Mouse (Mus musculus): ENCODE measurements around the gene Satb2. TPM values are rescaled to one million over a fixed set of nuclear protein-coding genes. Genes with fewer than 3 reads are reported as not detected.

Satb2 gene
- polyA plus RNA-seq, 1 experiment: 0.15 TPM

DNA sequence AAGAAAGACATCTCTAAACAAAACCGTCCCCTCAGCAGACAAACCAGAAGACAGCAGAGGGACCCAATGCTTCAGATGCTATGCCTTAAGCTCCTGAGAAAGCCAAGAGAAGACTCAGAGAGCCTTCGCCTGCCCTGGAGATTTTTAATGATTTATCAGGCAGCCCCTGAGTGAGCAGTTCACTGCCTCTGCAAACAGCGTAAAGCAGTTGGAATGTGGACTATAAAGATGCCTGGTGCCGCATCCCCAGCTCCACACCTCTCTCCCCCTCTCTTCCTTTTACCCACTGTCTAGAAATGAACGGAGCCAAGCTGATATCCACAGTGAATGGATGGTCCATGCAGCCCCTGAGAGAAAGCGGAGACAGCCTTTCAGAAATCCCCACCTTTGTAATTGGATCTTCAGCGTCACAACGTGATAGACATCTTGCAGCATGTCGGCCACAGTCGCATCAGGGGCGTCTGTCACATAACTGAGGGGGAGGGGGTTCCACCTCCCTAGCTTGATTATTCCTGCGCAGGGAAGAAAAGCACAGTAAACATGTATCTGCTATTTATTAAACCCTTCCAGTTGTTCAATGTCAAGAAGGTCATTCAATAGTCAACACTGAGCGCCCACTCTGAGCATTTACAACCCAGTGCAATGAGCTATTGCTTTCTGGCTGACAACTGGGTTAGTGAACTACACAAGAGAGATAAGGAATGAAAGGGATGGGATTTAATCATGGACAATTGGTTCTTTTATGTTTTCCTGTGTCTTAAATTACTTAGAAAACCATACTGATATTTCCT lies 79.6 kb downstream of the Satb2 start:
- no peaks in the 10 kb centered on the region for H3K9me3 ChIP-seq
- no peaks in the 10 kb centered on the region for H3K36me3 ChIP-seq (replicated peaks; ENCODE audit: low read length)
- H3K4me1 ChIP-seq: no peaks in the 10 kb centered on the region
- no peaks in the 10 kb centered on the region for H3K27me3 ChIP-seq (replicated peaks)
- TF ChIP-seq FLI1 (IDR thresholded peaks at IDR 0.05; ENCODE audit: low read length) (no peak), GATA1 (IDR thresholded peaks at IDR 0.05; ENCODE audit: borderline replicate concordance, low read length) (no peak)
- no peak overlapping the region for H3K4me3 ChIP-seq (replicated peaks)

DNA sequence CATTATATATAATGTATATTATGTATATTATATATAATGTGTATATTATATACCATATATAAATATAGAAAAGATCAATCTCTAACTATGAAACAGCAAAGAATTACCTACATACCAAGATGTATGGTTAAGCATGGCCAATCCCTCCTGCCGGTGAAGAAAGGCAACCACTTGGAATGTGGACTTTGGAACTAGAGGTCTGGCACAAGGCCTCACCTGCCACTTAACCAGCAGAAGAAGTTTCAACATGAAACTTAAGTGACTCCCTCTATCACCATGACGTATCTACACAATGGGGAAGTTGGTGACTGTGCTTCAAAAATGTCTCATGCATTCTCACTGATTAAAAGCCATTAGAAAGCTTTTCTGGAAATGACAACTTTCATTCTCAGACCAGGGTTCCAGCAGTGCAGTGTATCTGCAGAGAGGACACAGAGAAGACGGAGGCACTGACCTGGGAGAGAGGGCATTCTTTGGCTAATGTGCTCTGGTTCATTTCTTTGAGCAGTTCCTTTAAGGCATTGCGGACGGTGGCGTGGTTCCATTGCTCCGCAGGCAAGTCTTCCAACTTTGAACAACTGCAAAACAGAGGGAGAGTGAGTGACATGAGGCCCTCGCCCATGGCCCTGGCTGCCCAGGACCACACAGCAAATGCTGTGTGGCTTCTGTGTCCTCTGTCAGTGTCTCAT lies 80.8 kb downstream of the Satb2 start:
- no peak for TF ChIP-seq GATA1 (IDR thresholded peaks at IDR 0.05; ENCODE audit: borderline replicate concordance, low read length)
- TF ChIP-seq FLI1 (IDR thresholded peaks at IDR 0.05; ENCODE audit: low read length): no peak
- peaks cover 2% of the 10 kb centered on the region; the same call in 1 of the 2 replicates for H3K9me3 ChIP-seq
- no peaks in the 10 kb centered on the region for H3K4me1 ChIP-seq
- H3K4me3 ChIP-seq (replicated peaks): no peak overlapping the region
- H3K36me3 ChIP-seq (replicated peaks; ENCODE audit: low read length): no peaks in the 10 kb centered on the region
- H3K27me3 ChIP-seq (replicated peaks): no peaks in the 10 kb centered on the region

- Histone ChIP-seq H3K9me3 (peaks cover 5% of the 10 kb centered on the region; the same call in 1 of the 2 replicates), H3K4me1 (no peaks in the 10 kb centered on the region), H3K27me3 (replicated peaks) (no peaks in the 10 kb centered on the region), H3K4me3 (replicated peaks) (no peak overlapping the region), H3K36me3 (replicated peaks; ENCODE audit: low read length) (no peaks in the 10 kb centered on the region)
- TF ChIP-seq GATA1 (IDR thresholded peaks at IDR 0.05; ENCODE audit: borderline replicate concordance, low read length): no peak
- TF ChIP-seq FLI1 (IDR thresholded peaks at IDR 0.05; ENCODE audit: low read length): no peak
These were observed 81.8 kb downstream of the Satb2 start for GRCm38 (mm10) chr1:56896670-56897069.

- Histone ChIP-seq H3K4me1 (no peaks in the 10 kb centered on the region), H3K36me3 (replicated peaks; ENCODE audit: low read length) (no peaks in the 10 kb centered on the region), H3K27me3 (replicated peaks) (no peaks in the 10 kb centered on the region), H3K9me3 (peaks cover 5% of the 10 kb centered on the region; the same call in 1 of the 2 replicates), H3K4me3 (replicated peaks) (no peak overlapping the region)
- no peak for TF ChIP-seq GATA1 (IDR thresholded peaks at IDR 0.05; ENCODE audit: borderline replicate concordance, low read length)
- no peak for TF ChIP-seq FLI1 (IDR thresholded peaks at IDR 0.05; ENCODE audit: low read length)
These were observed 85.7 kb downstream of the Satb2 start for GRCm38 (mm10) chr1:56892766-56893165.

GRCm38 (mm10) chr1:56888939-56889338 lies 89.5 kb downstream of the Satb2 start:
- Histone ChIP-seq H3K9me3 (peaks cover 5% of the 10 kb centered on the region; the same call in 1 of the 2 replicates), H3K36me3 (replicated peaks; ENCODE audit: low read length) (no peaks in the 10 kb centered on the region), H3K27me3 (replicated peaks) (no peaks in the 10 kb centered on the region), H3K4me1 (no peaks in the 10 kb centered on the region), H3K4me3 (replicated peaks) (no peak overlapping the region)
- TF ChIP-seq FLI1 (IDR thresholded peaks at IDR 0.05; ENCODE audit: low read length): no peak
- TF ChIP-seq GATA1 (IDR thresholded peaks at IDR 0.05; ENCODE audit: borderline replicate concordance, low read length): no peak

DNA sequence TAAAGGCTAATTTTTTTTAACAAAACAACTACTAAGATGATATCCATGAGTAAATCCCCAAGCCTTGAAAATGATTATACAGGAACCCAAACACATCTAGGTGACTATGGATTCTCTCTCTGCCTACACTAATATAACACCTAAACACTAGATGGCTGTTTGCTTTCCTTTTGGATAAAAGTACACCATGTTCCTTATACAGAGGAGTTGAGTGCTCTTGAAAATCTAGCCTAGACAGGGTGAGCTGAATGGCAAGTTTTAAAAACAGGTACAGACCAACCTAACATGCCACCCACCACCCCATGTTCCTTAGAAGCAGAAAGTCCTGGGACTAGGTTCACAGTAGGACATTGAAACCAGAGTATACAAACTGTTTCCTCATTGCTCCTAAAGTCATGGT lies 90.9 kb downstream of the Satb2 start:
- Histone ChIP-seq H3K27me3 (replicated peaks) (no peaks in the 10 kb centered on the region), H3K36me3 (replicated peaks; ENCODE audit: low read length) (no peaks in the 10 kb centered on the region), H3K4me3 (replicated peaks) (no peak overlapping the region), H3K9me3 (peaks cover 2% of the 10 kb centered on the region; the same call in 1 of the 2 replicates), H3K4me1 (no peaks in the 10 kb centered on the region)
- TF ChIP-seq FLI1 (IDR thresholded peaks at IDR 0.05; ENCODE audit: low read length): no peak
- TF ChIP-seq GATA1 (IDR thresholded peaks at IDR 0.05; ENCODE audit: borderline replicate concordance, low read length): no peak

- Histone ChIP-seq H3K9me3 (0 out of 2 replicates have a peak, but pooled peaks cover 6% of the 10 kb centered on the region), H3K36me3 (replicated peaks; ENCODE audit: low read length) (no peaks in the 10 kb centered on the region), H3K4me3 (replicated peaks) (no peak overlapping the region), H3K27me3 (replicated peaks) (no peaks in the 10 kb centered on the region), H3K4me1 (no peaks in the 10 kb centered on the region)
- TF ChIP-seq FLI1 (IDR thresholded peaks at IDR 0.05; ENCODE audit: low read length) (no peak), GATA1 (IDR thresholded peaks at IDR 0.05; ENCODE audit: borderline replicate concordance, low read length) (no peak)
These were observed 107.0 kb downstream of the Satb2 start for GRCm38 (mm10) chr1:56871485-56871884.

DNA sequence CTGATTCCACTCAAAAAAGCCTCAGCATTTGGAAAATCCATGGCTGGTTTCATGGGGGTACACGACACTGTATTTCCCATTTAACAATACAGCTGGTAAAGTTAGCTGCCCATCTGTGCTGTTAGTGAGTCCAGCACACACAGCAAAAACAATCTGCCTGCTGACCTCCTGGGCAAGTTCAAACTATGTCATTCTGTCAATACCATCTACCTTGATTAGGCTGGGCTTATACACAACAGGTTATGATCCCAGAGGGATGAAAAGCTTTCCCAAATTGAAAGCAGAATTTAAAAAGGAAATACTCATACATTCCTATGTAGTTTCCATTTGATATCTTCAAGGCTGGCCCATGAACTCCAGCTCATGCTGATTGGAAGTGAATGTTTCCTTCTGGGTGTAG lies 113.2 kb downstream of the Satb2 start:
- no peak for TF ChIP-seq FLI1 (IDR thresholded peaks at IDR 0.05; ENCODE audit: low read length)
- no peak for TF ChIP-seq GATA1 (IDR thresholded peaks at IDR 0.05; ENCODE audit: borderline replicate concordance, low read length)
- Histone ChIP-seq H3K36me3 (replicated peaks; ENCODE audit: low read length) (no peaks in the 10 kb centered on the region), H3K4me3 (replicated peaks) (no peak overlapping the region), H3K27me3 (replicated peaks) (no peaks in the 10 kb centered on the region), H3K4me1 (no peaks in the 10 kb centered on the region), H3K9me3 (0 out of 2 replicates have a peak, but pooled peaks cover 3% of the 10 kb centered on the region)

GRCm38 (mm10) chr1:56862799-56863198 lies 115.7 kb downstream of the Satb2 start:
- Histone ChIP-seq H3K4me3 (replicated peaks) (no peak overlapping the region), H3K36me3 (replicated peaks; ENCODE audit: low read length) (no peaks in the 10 kb centered on the region), H3K9me3 (peaks cover 4% of the 10 kb centered on the region; the same call in 1 of the 2 replicates), H3K27me3 (replicated peaks) (no peaks in the 10 kb centered on the region), H3K4me1 (no peaks in the 10 kb centered on the region)
- TF ChIP-seq FLI1 (IDR thresholded peaks at IDR 0.05; ENCODE audit: low read length): no peak
- TF ChIP-seq GATA1 (IDR thresholded peaks at IDR 0.05; ENCODE audit: borderline replicate concordance, low read length): no peak

DNA sequence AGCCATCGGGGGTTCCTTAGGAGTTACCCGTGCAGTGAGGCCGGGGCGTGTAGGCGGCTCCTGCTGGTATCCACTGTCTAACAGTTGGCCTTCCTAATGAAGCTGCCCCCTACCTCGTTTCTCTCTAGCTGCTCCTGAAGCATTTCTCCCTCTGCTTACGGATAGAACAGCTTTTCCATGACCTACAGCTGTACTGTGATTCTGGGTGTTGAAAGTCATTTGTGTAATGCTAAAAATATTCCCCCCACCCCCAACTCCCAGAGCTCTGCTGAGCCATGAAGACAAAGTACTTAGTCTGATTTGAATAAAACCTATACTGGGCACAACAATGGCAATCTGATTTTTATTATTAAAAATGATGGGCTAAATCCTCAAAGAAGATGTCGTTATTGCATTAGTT lies 121.2 kb downstream of the Satb2 start:
- Histone ChIP-seq H3K36me3 (replicated peaks; ENCODE audit: low read length) (no peaks in the 10 kb centered on the region), H3K4me1 (no peaks in the 10 kb centered on the region), H3K27me3 (replicated peaks) (no peaks in the 10 kb centered on the region), H3K9me3 (peaks cover 4% of the 10 kb centered on the region; the same call in 1 of the 2 replicates), H3K4me3 (replicated peaks) (no peak overlapping the region)
- TF ChIP-seq GATA1 (IDR thresholded peaks at IDR 0.05; ENCODE audit: borderline replicate concordance, low read length) (no peak), FLI1 (IDR thresholded peaks at IDR 0.05; ENCODE audit: low read length) (no peak)

All from megakaryocyte, embryonic 14.5 days (primary cell).